Mouse (Mus musculus) forelimb bud, embryonic 11.5 days (tissue): ENCODE measurements at regions not wholly inside any gene's neighbourhood (a gene's known extent, or its start where the extent isn't known, plus 50 kb on each side); places are given as distances from the start of the nearest gene placed in this dataset.
"Not testable (repeated sequence)": the region's sequence is repeated elsewhere in the genome, so short reads cannot be mapped to it uniquely, and the experiment has no call there.

ENCODE experiments used
- DNase-seq: peaks from one replicate; pipeline ENCODE4 v3.0.0-alpha.2; 2012; ENCODE audit warnings: low read depth, low spot score

GRCm38 (mm10) chr16:25478300-25478699, 191.7 kb downstream of the Tprg start:
- DNase-seq: no peak

GRCm38 (mm10) chr16:25483831-25484254, 197.2 kb downstream of the Tprg start:
- DNase-seq: no peak

GRCm38 (mm10) chr16:25485007-25485406, 198.4 kb downstream of the Tprg start:
- DNase-seq: no peak

- no peak for DNase-seq
These were observed 197.0 kb upstream of the Trp63 start for GRCm38 (mm10) chr16:25486477-25487094.

GRCm38 (mm10) chr16:25490847-25491246, 192.7 kb upstream of the Trp63 start:
- DNase-seq: no peak

- DNase-seq: no peak
These were observed 189.4 kb upstream of the Trp63 start for GRCm38 (mm10) chr16:25494153-25494552.

- DNase-seq: no peak
These were observed 187.9 kb upstream of the Trp63 start for GRCm38 (mm10) chr16:25495586-25496196.

GRCm38 (mm10) chr16:25504829-25505228, 178.7 kb upstream of the Trp63 start:
- no peak for DNase-seq

GRCm38 (mm10) chr16:25517114-25517868, 166.3 kb upstream of the Trp63 start:
- no peak for DNase-seq

- DNase-seq: not testable (repeated sequence)
These were observed 160.4 kb upstream of the Trp63 start for GRCm38 (mm10) chr16:25523141-25523540.

- no peak for DNase-seq
These were observed 159.9 kb upstream of the Trp63 start for GRCm38 (mm10) chr16:25523621-25524020.

- no peak for DNase-seq
These were observed 155.7 kb upstream of the Trp63 start for GRCm38 (mm10) chr16:25527850-25528249.

GRCm38 (mm10) chr16:25528313-25528712, 155.2 kb upstream of the Trp63 start:
- DNase-seq: no peak

- no peak for DNase-seq
These were observed 153.9 kb upstream of the Trp63 start for GRCm38 (mm10) chr16:25529681-25530080.

GRCm38 (mm10) chr16:25531761-25532336, 151.7 kb upstream of the Trp63 start:
- DNase-seq: no peak

GRCm38 (mm10) chr16:25532519-25533205, 150.9 kb upstream of the Trp63 start:
- DNase-seq: no peak

GRCm38 (mm10) chr16:25533206-25533580, 150.4 kb upstream of the Trp63 start:
- no peak for DNase-seq

GRCm38 (mm10) chr16:25536550-25536949, 147.0 kb upstream of the Trp63 start:
- DNase-seq: no peak

GRCm38 (mm10) chr16:25549542-25550110, 133.9 kb upstream of the Trp63 start:
- no peak for DNase-seq

GRCm38 (mm10) chr16:25557181-25557580, 126.4 kb upstream of the Trp63 start:
- no peak for DNase-seq

GRCm38 (mm10) chr16:25580216-25580615, 103.3 kb upstream of the Trp63 start:
- DNase-seq: peak; percentile 39
